Mouse (Mus musculus): ENCODE results near the gene Glb1l.

Glb1l gene

DNA sequence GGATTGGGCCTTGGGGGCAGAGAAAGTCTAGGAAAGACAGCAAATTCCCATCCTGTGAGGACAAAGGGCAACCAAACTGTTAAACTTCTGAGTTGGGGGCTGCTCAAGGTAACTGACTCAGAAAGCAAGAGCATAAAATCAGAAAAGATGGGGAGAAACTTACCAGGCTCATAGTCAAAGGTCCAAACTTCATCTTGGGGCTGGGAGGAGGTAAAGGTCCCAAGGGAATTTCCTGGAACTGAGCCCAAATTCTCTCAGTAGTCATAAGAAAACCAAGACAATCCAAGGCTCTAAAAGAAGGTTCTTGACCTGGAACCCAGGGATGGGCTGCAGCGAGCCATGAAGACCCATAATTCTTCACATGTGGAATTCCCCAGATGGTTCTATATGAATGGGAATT is 9.4 kb downstream of the Glb1l start:
- no peak for DNase-seq (ENCODE audit: low read depth, low spot score)

DNA sequence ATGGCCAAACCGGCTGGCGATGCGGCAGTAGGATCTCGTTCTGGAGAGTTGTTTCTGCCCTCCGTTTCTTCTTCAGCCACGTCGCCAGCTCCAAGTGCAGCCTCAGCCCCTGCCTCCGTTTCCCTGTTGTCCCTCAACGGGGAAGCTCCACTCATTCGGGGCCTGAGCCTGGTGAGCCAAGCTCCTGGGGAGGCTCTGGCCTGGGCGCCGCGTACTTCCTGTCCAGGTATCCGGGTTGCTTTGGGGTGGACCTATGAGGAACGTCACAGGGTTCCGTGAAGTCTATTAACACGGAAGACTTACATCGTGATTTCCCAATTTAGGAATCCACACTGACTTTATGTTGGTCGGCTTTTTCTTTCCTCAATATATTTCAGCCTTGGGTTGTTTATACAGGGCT is 18.2 kb downstream of the Glb1l start:
- peak; percentile 55 for DNase-seq (ENCODE audit: low read depth, low spot score)

DNA sequence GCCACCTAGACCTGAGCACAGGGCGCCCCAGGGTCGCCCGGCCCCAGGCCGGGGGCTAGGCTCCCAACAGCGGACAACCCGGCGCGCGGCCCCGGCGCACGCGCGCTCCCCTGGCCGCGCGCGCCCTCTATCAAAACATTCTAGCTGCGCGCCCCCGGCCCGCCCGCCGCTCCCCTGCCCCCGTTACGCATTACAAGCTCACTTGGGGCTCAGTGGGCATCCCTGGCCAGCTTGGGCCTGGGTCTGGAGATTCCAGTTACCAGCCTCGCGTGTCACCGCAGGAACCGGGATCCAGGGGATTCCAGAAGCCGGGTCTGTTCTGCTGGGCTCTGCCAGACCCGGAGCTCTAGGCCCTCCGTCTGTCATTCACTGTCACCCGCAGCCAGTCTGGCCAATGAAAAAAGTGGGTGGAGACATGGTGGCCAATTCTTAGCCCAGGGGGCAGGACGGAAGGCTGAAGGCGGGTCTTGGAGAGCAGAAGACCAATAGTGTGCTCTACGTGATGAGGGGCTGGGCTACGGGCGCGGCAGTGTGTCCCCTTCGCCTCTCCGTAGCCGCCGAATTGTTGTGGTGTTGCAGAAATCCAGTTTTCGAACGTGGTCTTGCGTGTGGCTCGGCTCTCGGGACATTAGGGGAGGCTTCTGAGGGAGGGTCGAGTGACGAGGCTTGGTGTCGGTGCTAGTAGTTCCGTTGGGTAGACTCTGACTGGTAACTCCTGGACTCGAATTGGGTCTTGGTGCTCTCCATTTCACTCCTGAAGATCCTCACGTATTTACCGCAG is 18.8 kb downstream of the Glb1l start, which contains the start of the genes Ankzf1 and Atg9a:
Gene Ankzf1 (plus strand): TSS at position 530 of the 781 bp plus-strand sequence.
Gene Atg9a (minus strand): TSS at position 575 of the 781 bp plus-strand sequence.
- DNase-seq (ENCODE audit: low read depth, low spot score) = peak; percentile 99

DNA sequence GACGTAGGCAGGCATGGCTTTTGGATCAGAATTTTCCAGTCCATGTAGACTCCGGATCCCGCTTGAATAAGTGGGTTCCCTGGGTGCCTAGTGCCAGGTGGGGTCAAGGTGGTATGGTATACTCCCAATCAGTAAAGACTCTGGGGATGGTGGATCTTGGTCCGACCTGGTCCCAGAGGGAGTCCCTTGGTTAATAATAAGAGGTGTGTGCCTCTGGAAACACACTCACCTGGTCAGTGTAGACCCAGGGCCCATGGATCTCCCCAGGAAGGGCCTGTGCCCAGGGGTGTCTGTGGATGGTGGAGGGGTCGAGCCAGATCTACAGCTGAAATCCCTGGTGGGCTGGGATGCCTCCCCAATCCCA is 19.4 kb downstream of the Glb1l start:
- no peak for DNase-seq (ENCODE audit: low read depth, low spot score)

DNA sequence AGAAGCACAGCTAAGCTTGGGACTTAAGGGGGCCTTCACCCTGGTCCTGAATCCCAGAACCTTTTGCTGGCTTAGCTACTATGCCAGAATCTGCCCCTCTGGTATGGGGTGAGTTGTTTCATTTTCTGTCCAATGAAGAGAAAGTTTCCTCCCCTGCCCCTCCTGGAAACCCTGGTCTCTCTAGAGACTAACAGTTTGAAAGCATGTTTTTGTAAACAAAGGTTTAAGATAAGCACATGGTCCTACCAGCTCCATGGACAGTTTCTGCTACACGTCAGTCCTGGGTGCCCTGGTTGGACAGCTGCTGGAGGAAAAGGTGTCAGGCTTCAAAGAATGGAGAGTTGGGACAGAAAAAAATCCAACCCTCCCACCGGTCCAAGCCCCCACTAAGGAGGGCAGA is 20.0 kb downstream of the Glb1l start:
- DNase-seq (ENCODE audit: low read depth, low spot score) = no peak

DNA sequence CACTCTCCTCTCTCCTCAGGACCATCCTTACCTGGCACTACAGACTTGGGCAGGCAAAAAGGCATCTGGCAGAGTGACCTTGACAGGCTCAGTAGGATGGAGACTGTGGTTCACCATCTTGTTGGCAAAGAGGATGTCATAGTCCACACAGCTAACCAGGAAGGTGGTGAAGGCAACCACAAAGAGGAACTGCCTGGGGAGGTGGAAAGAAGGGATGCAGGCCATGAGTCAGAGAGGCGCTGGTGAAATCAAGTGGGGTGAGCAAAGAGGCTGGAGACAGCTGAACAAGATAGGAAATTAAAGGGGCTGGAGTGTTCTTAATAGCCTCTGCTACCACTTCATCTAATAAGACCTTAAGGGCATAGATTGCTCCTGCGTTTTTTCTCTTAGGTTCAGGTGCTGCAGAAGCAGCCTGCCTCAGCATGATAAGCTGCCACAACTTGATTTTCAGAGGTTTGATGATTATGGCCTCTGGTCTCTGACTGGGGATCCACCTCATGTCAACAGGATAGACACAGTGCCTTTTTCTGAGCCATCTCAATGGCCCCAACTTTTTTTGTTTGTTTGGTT is 22.6 kb downstream of the Glb1l start:
- DNase-seq (ENCODE audit: low read depth, low spot score) = no peak

DNA sequence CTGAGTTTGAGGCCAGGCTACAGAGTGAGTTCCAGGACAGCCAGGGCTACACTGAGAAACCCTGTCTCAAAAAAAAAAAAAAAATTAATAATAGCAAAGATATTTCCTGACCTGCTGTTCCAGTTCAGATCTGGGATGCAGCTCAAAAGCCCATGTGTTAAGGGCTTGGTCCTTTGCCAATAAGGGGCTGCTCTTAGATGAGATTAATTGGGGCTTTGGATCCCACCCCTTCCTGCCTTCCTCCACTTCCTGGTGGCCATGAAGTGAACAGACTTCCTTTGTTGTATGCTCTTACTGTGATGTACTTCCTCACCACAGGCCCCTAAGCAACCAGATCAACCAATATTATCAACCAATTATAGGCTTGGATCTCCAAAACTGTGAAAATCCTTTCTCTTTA is 23.5 kb downstream of the Glb1l start:
- no peak for DNase-seq (ENCODE audit: low read depth, low spot score)

DNA sequence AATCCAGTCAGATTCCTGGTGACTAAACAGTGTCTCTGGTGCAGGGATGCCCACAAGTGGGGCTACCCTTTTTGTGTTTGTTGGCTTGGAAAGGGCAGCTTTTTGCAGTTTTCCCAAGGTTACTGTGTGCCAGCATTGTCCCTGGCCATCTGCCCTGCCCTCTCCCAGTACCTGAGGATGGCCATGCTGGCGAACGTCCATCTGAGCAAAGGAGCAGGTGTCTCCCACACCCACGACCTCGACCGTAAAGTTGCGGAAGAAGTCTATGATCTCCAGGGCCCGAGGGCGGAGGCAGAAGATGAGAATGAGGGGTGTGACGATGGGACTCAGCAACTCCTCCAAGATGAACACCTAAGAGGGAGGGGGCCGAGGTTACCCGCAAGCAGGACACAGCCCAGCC is 25.1 kb downstream of the Glb1l start:
- no peak for DNase-seq (ENCODE audit: low read depth, low spot score)

DNA sequence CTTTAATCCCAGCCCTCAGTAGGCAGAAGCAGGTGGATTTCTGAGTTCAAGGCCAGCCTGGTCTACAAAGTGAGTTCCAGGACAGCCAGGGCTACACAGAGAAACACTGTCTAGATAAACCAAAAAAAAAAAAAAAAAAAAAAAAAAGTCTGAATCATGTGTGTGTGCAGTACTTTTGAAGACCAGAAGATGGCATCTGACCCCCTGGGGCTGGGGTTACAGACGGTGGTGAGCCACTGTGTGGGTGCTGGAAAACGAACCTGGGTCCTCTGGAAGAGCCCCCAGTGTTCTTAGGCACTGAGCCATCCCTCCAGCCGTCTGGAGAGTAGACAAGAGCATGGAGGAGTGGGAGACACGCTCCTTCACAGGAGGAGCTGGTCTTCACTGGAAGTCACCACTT is 28.5 kb downstream of the Glb1l start:
- no peak for DNase-seq (ENCODE audit: low read depth, low spot score)

DNA sequence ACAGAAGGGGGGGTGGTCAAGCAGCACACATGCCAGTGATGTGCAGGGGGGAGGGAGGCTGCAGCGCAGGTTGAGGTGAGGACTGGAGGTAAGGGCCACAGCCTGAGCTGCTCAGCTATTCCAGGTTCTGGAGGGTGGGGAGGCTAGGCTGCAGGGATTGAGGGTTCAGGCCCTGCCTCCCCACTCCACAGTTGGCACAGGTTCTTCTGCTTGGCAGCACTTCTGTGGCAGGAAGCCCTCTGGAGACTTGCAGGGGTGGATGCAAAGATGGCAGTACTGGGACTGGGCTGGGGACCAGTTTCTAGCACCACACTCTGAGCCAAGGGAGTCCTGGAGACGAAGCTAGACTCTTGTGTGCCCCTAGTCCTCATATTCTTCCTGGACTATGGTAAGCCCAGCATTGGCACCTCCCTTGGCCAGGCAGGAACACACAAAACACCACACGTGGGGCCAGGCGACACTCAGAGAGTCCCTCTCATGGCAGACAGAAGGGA is 29.2 kb downstream of the Glb1l start:
- DNase-seq (ENCODE audit: low read depth, low spot score) = no peak

DNA sequence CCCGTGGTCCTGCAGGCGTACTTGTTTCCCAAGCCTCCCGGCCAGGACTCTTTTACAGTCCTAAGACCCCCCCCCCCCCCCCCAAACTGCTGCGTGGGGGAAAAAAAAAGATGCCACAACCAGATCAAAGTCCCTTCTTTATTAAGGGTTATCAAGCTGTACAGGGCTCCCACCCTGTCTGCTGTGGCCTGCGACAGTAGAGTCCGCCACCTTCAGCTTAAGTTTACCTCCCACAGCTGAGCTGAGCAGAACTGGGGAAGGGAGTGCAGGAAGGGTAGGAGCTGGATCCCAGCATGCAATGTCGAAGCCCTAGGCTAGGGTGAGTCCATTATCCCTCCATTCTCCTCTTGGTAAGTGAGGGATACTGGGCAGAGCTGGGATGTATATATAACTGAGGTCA is 29.9 kb downstream of the Glb1l start:
- no peak for DNase-seq (ENCODE audit: low read depth, low spot score)

DNA sequence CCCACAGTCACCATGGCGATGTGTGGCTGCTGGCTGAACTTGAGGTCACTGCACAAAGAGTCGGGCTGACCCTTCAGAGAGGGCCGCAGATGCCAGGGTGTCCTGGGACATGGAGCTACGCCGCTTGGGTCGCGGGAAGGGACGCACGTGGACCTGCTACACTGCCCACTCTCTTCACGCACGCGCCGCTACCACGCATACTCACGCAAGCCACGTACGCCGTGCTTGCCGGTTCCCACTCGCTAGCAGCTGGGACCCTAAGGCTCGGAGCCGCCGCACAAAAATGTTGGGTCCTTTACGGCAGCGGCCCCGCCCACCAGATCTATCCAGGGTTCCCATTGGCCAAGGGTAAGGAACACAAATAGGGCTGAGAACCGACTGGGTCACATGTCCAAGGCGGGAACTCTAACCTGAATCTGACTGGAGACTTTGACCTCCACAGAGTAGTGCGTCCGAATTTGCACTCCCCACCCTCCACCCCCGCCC is 30.5 kb downstream of the Glb1l start, which contains the start of gene Abcb6:
Gene Abcb6 (minus strand): TSS at position 288 of the 486 bp plus-strand sequence.
- peak; percentile 93 for DNase-seq (ENCODE audit: low read depth, low spot score)

DNA sequence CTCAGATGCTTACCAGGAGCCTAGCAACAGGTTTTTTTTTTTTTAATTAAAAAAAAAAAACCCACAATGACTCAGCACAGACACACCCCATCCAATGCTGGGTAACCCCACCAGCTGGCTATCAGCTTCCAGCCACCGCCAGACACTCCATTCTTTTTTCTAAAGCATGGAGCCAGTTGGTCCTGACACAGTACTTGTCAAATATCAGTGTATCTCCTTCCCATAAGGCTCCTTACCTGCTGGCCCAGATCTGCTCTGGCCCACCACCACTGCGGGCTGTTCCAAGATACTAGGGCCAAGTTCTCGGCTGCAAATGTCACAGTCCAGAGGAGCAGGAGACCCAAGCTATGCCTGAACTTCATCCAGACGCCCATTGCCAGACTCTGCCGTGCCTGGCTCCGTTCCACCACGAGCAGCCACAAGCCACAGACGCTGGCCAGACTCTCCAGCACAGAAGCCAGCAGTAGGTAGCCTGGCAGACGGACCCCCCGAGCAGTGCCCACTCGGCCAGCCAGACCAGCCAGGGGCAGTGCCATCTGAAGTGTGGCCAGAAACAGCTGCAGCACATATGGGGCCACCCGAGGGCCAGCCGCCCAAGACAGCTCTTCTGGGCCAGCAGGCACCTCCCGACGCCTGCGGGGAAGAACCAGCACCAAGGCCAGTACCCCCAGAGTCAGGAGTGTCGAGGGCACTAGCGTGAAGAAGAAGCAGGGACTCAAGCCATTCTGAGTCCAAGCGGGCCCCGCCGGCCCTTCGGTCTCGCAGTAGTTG is 31.1 kb downstream of the Glb1l start:
- no peak for DNase-seq (ENCODE audit: low read depth, low spot score)

DNA sequence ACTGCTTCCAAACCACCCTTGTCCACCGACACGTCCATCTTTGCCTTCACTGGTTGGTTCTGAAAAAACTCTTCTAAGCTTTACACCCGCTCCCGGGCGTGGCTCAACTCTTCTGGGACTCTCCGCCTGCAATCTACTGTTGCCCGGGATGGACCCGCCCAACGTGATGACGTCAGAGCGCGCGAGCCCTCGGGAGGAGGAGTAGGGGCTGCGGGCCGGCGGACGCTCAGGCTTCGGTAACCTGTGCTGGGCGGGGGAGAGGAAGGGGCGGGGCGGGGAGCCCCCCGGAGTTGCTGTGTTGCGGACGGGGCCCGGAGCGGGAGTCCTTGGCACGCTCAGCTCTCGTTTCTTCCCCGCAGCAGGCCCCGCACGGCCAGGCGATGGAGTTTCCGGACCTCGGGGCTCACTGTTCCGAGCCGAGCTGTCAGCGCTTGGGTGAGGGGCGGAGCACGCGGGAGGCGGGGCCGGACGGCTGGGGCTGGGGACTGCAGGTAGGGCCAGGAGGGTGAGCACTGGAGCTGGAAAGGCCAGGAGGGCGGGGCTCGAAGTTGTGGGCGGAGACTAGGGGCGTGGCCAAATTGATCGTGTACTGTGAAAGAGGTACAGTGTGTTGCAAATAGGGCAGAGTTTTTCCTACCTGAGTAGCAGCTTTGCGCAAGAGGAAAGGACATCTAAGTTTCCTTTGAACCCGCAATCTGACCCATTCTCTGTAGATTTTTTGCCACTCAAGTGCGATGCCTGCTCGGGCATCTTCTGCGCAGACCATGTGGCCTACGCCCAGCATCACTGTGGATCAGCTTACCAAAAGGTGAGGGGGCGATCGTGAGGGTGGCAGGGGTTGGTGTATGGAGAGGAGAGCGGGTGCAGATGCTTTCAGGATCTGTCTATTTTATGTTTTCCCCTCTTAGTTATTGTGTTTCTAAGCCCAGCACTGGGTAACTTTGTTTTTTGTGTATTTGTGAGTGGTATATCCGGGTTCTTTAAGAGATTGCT is 41.8 kb downstream of the Glb1l start, which contains the start of gene Zfand2b:
Gene Zfand2b (plus strand): TSS at position 175 of the 993 bp plus-strand sequence.
- peak; percentile 84 for DNase-seq (ENCODE audit: low read depth, low spot score)

DNA sequence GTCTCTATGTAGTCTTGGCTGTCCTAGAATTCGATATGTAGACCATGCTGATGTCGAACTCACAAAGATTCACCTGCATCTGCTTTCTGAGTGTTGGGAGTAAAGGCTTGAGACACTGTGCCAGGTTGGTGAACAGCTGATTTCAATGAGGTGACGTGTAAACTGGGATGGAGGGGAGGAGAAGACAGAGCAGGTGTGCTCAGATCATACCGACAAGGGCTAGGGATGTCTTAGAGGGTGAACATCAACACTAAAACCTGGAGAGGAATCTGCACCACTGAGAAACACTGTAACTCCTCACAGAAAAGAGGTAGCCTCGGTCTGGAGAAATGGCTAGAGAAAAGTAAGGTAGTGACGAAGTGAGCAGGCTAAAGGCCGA is 42.5 kb downstream of the Glb1l start:
- no peak for DNase-seq (ENCODE audit: low read depth, low spot score)

DNA sequence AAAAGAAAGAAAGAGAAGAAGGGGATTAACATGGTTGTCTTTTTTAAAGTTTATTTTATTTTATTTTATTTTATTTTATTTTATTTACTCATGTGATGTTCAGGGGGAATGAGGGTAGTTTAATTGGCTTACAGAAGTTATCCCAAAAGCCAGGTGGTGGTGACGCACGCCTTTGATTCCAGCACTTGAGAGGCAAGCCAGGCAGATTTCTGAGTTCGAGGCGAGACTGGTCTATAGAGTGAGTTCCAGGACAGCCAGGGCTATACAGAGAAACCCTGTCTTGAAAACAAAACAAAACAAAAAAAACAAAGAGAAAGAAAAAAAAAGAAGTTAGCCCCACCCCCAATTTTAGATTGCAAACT is 50.4 kb downstream of the Glb1l start:
- no peak for DNase-seq (ENCODE audit: low read depth, low spot score)

DNA sequence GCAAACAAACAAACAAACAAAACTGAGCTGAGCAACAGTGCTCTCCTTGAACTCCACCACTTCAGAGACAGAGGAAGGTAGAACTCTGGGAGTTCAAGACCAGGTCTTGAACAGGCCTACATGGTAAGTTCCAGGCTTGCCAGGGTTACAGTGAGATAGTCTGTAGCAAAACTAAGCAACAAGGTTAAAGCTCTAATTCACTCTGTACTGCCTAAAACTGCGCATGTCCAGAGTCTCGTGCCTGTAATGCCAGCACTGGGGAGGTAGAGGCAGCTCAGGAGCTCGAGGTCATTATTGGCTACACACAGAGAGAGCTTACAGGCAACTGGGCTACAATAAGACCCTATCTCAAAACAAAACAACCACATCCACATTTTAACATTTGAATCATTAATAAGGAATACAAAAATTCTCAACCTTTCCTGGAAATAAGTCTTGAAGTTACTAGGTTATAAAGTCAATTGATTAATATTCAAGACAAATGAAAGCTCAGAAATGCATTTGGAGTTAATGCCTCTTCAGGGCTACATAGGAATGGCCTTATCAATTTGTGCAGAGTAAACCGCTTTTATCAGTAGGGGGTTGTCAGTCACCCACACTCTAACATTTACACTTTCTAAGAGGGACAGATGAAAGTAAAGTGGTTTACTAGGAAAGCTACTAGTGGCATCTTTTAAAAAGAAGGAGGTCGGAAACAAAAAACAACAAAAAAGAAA is 50.9 kb downstream of the Glb1l start:
- DNase-seq (ENCODE audit: low read depth, low spot score) = no peak

DNA sequence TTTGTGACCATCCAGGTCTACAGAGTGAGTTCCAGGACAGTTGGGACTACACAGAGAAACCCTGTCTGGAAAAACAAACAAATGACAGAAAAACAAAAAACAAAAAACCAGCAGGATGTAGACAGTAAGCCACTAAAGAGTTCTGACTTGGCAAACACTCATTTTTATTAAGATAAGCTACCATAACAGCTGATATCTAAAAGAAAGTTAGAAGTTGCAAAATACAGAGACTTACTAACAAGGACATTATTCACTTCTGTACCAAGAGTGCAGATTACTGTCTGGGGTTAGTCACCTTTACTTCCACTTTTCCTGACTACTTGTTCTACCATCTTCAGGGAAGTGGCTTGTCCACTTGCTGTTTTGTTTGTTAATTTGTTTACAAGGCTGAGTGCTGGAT is 51.6 kb downstream of the Glb1l start:
- DNase-seq (ENCODE audit: low read depth, low spot score) = no peak

DNA sequence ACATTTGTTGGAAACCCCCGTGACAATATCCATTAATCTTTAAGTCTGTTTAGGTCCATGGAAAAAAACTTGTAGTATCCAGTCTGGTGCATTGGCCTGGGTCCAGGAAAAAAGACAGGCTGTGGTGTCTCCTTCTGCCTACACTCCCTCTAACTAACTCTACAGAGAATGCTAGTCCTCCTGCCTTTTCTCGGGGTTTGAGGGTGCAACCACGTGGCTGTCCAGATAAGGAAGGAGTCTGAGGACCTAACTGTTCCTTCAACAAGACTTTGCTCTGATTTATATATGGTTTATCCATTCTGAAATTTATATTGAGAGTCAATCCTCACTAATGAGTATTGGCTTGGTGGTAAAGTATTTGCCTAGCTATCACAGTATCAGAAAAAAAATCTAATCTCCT is 54.8 kb downstream of the Glb1l start:
- DNase-seq (ENCODE audit: low read depth, low spot score) = no peak

DNA sequence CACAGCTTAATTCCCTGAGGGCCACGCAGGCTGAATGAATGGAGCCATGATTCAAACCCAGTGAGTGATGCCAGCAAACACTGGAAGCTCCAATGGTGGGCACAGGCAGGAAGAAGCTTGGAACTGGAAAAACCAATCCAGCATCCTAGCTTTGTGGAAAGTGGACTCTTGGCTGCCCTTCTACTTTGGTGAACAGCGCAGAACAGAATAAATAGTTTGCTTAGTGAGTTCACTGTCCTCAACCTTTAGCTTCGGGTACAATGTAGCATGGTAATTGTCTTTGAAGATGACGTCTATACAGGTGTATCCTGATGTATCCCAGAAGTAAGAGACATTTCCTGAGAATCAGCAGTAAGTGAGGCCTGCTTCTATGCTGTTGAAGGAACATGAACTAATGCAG is 61.9 kb downstream of the Glb1l start:
- DNase-seq (ENCODE audit: low read depth, low spot score) = no peak
